Mouse (Mus musculus): Measurements from ENCODE around the gene Efcab5. TPM values are rescaled to one million over a fixed set of nuclear protein-coding genes. Genes with fewer than 3 reads are reported as not detected.

The Efcab5 gene
- polyA plus RNA-seq, 1 experiment from 2014 or later: 0.15 TPM

- H3K4me2 ChIP-seq (replicated peaks; ENCODE audit: low read depth): no peak overlapping the region
- no peak for TF ChIP-seq EP300 (optimal IDR thresholded peaks at IDR 0.05)
- TF ChIP-seq CTCF (IDR thresholded peaks at IDR 0.05; ENCODE audit: low read depth): no peak
- no peaks in the 10 kb centered on the region for H3K36me3 ChIP-seq (ENCODE audit: control insufficient read depth, insufficient read depth, low read length)
- no peaks in the 10 kb centered on the region for H3K4me1 ChIP-seq (replicated peaks; ENCODE audit: control insufficient read depth, insufficient read depth)
- no peaks in the 10 kb centered on the region for H3K9me3 ChIP-seq (ENCODE audit: control insufficient read depth, low read length)
- no peak overlapping the region for H3K4me3 ChIP-seq (ENCODE audit: low read depth, low read length)
- no peak overlapping the region; the same call in 1 of the 2 replicates for H3K27ac ChIP-seq (replicated peaks)
- ATAC-seq (ENCODE audit: low FRiP score, low TSS enrichment) (no peak), DNase-seq (ENCODE audit: low spot score) (no peak)
- whole genome bisulfite sequencing: 30% methylated on average over 4 of the region's 4 CpGs
- no peaks in the 10 kb centered on the region for H3K27me3 ChIP-seq (ENCODE audit: control insufficient read depth, insufficient read depth, low read length)
- H3K9ac ChIP-seq (ENCODE audit: low read length): no peak overlapping the region
Observed at GRCm38 (mm10) chr11:77196181-77197143, 7.7 kb upstream of the Efcab5 start.

DNA sequence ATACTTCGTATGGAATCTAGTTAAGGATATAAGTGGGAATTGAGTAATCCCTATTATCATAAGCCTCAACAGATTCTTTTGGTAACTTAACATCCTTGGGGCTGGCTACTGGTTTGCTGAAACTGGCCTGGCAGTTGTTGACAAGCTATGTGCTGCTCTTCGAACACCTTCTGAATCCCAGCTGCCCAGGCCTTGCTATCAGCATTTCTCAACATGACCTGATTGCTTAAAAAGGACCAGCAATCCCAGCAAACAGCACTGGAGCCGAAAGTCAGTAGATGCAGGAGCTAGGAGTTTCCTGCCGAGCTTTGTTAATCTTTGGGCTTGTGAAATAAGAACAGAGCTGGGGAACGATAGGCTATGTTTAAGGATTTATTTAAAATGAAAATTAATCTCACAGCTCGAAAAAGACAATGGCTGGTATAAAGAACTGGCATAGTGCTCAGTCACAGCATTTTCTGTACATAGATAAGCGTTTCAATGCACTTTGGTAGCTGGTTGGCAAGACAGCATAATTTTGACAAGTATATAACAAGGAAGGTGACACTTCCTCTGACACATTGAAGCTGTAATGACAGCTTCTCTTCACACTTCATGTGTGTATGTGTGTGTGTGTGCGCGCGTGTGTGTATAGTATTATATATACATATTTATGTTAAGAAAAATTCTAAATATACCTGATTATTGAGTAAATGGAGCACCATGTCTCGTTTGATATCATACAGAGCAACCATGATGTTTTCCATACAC is 6.8 kb upstream of the Efcab5 start:
- WGBS: 64% methylated on average over 11 of the region's 11 CpGs
- 0 out of 2 replicates have a peak overlapping the region, but pooled peaks have one; percentile 35 for H3K27ac ChIP-seq (replicated peaks)
- H3K27me3 ChIP-seq (ENCODE audit: control insufficient read depth, insufficient read depth, low read length): no peaks in the 10 kb centered on the region
- no peaks in the 10 kb centered on the region for H3K4me1 ChIP-seq (replicated peaks; ENCODE audit: control insufficient read depth, insufficient read depth)
- H3K4me3 ChIP-seq (ENCODE audit: low read depth, low read length): no peak overlapping the region
- H3K36me3 ChIP-seq (ENCODE audit: control insufficient read depth, insufficient read depth, low read length): no peaks in the 10 kb centered on the region
- TF ChIP-seq EP300 (optimal IDR thresholded peaks at IDR 0.05) (no peak), CTCF (IDR thresholded peaks at IDR 0.05; ENCODE audit: low read depth) (no peak)
- DNase-seq (ENCODE audit: low spot score) (no peak), ATAC-seq (ENCODE audit: low FRiP score, low TSS enrichment) (no peak)
- no peaks in the 10 kb centered on the region for H3K9me3 ChIP-seq (ENCODE audit: control insufficient read depth, low read length)
- H3K4me2 ChIP-seq (replicated peaks; ENCODE audit: low read depth): no peak overlapping the region
- H3K9ac ChIP-seq (ENCODE audit: low read length): no peak overlapping the region

DNA sequence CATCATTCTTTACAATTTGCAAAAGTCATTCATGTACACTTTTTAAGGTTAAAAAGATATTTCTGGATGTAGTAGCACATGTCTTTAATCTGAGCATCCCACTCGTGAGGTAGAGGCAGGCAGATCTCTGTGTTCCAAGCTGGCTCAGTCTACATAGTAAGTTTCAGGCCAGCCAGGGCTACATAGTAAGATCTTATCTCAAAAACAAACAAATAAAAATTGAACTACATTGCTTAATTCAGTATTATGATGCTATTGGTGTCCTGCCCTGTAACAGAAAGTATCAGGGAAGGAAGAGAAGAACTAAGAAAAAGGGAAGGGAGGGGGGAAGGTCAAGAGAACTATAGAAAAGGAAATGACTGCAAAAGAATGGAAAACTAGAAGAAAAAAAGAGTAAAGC is 6.0 kb upstream of the Efcab5 start:
- WGBS: 73% methylated on average over 1 of the region's 1 CpGs
- TF ChIP-seq EP300 (optimal IDR thresholded peaks at IDR 0.05): no peak
- no peak for TF ChIP-seq CTCF (IDR thresholded peaks at IDR 0.05; ENCODE audit: low read depth)

GRCm38 (mm10) chr11:77193941-77194553 is 5.3 kb upstream of the Efcab5 start:
- H3K27me3 ChIP-seq (ENCODE audit: control insufficient read depth, insufficient read depth, low read length): no peaks in the 10 kb centered on the region
- no peaks in the 10 kb centered on the region for H3K4me1 ChIP-seq (replicated peaks; ENCODE audit: control insufficient read depth, insufficient read depth)
- WGBS: 44% methylated on average over 6 of the region's 6 CpGs
- TF ChIP-seq CTCF (IDR thresholded peaks at IDR 0.05; ENCODE audit: low read depth) (no peak), EP300 (optimal IDR thresholded peaks at IDR 0.05) (no peak)
- H3K4me2 ChIP-seq (replicated peaks; ENCODE audit: low read depth): no peak overlapping the region
- H3K27ac ChIP-seq (replicated peaks): no peak overlapping the region
- H3K9me3 ChIP-seq (ENCODE audit: control insufficient read depth, low read length): no peaks in the 10 kb centered on the region
- no peak overlapping the region for H3K9ac ChIP-seq (ENCODE audit: low read length)
- no peaks in the 10 kb centered on the region for H3K36me3 ChIP-seq (ENCODE audit: control insufficient read depth, insufficient read depth, low read length)
- DNase-seq (ENCODE audit: low spot score) (no peak), ATAC-seq (ENCODE audit: low FRiP score, low TSS enrichment) (no peak)
- H3K4me3 ChIP-seq (ENCODE audit: low read depth, low read length): no peak overlapping the region

More for the DNA sequence above, 6.0 kb upstream of the Efcab5 start:
- Histone ChIP-seq H3K4me2 (replicated peaks; ENCODE audit: low read depth) (no peak overlapping the region), H3K4me3 (ENCODE audit: low read depth, low read length) (no peak overlapping the region), H3K36me3 (ENCODE audit: control insufficient read depth, insufficient read depth, low read length) (no peaks in the 10 kb centered on the region), H3K4me1 (replicated peaks; ENCODE audit: control insufficient read depth, insufficient read depth) (no peaks in the 10 kb centered on the region), H3K27me3 (ENCODE audit: control insufficient read depth, insufficient read depth, low read length) (no peaks in the 10 kb centered on the region), H3K9ac (ENCODE audit: low read length) (no peak overlapping the region), H3K9me3 (ENCODE audit: control insufficient read depth, low read length) (no peaks in the 10 kb centered on the region), H3K27ac (replicated peaks) (no peak overlapping the region)
- no peak for DNase-seq (ENCODE audit: low spot score)
- no peak for ATAC-seq (ENCODE audit: low FRiP score, low TSS enrichment)

DNA sequence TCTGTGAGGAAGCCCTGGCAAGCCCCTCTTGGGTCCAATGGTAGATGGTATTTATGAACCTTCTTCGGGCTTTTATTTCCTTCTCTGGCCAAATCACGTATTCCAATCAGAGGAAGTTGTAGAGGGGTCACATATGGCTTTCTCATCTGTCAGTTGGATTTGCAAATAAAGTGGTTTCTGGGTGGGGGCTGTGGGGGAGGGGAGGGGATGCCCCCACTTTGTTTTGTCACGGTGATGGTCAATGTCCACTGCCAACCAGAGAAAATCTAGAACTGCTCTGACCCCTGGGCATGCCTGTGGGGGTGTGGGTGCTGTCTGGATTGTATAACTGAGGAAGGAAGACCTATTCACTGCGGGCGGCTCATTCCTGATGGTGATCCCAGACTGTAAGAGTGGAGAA is 4.6 kb upstream of the Efcab5 start:
- no peaks in the 10 kb centered on the region for H3K4me1 ChIP-seq (replicated peaks; ENCODE audit: control insufficient read depth, insufficient read depth)
- no peak overlapping the region for H3K4me3 ChIP-seq (ENCODE audit: low read depth, low read length)
- no peaks in the 10 kb centered on the region for H3K36me3 ChIP-seq (ENCODE audit: control insufficient read depth, insufficient read depth, low read length)
- H3K9ac ChIP-seq (ENCODE audit: low read length): no peak overlapping the region
- no peaks in the 10 kb centered on the region for H3K9me3 ChIP-seq (ENCODE audit: control insufficient read depth, low read length)
- no peaks in the 10 kb centered on the region for H3K27me3 ChIP-seq (ENCODE audit: control insufficient read depth, insufficient read depth, low read length)
- no peak overlapping the region for H3K4me2 ChIP-seq (replicated peaks; ENCODE audit: low read depth)
- no peak overlapping the region for H3K27ac ChIP-seq (replicated peaks)
- 72% methylated on average over 5 of the region's 5 CpGs for WGBS
- DNase-seq (ENCODE audit: low spot score) (no peak), ATAC-seq (ENCODE audit: low FRiP score, low TSS enrichment) (no peak)
- no peak for TF ChIP-seq CTCF (IDR thresholded peaks at IDR 0.05; ENCODE audit: low read depth)
- no peak for TF ChIP-seq EP300 (optimal IDR thresholded peaks at IDR 0.05)

Measured in stomach, postnatal 0 days (tissue).